Mouse (Mus musculus) left cerebral cortex, postnatal 36 days (tissue): ENCODE measurements around the gene 4930469K13Rik. TPM values are rescaled to one million over a fixed set of nuclear protein-coding genes. Genes with fewer than 3 reads are reported as not detected.

Experiments
- DNase-seq, 2 experiments: peaks; one replicate each; pipeline ENCODE4 v3.0.0; 2021 to 2022; ENCODE audit warnings: low spot score in 2 of 2, mixed read lengths in 1 of 2
- intact Hi-C: fragments of 180-260 bp; cut with DNase I; formaldehyde crosslinking; loops from one replicate; pipeline ENCODE4 v1.15.1; 2025
- total RNA-seq, 2 experiments: library from RNA; stranded (reverse); gene quantifications; 2 replicates each; pipeline ENCODE4 v1.2.3; 2021

The 4930469K13Rik gene
- total RNA-seq, 2 experiments from 2014 or later: not detected

GRCm38 (mm10) chr11:33951684-33952625 is 146.4 kb downstream of the 4930469K13Rik start:
- intact Hi-C loops: no loop called here

GRCm38 (mm10) chr11:33951155-33951554 is 147.2 kb downstream of the 4930469K13Rik start:
- intact Hi-C loops: no loop called here
- no peak for DNase-seq

More at GRCm38 (mm10) chr11:33951684-33952625, 146.4 kb downstream of the 4930469K13Rik start:
- DNase-seq: no peak

- DNase-seq: no peak
- intact Hi-C loops: loop anchor here (10.0 kb wide), 1 partner anchor 268 kb away; no protein-coding TSS in a partner anchor
Observed at GRCm38 (mm10) chr11:33946501-33946900, 151.9 kb downstream of the 4930469K13Rik start.

- intact Hi-C loops: loop anchor here (10.0 kb wide), 1 partner anchor 270 kb away; no protein-coding TSS in a partner anchor
Observed at GRCm38 (mm10) chr11:33944786-33945328, 153.5 kb downstream of the 4930469K13Rik start.

GRCm38 (mm10) chr11:33944067-33944785 is 154.1 kb downstream of the 4930469K13Rik start:
- intact Hi-C loops: loop anchor here (10.0 kb wide), 1 partner anchor 271 kb away; no protein-coding TSS in a partner anchor
- DNase-seq: no peak

More at GRCm38 (mm10) chr11:33944786-33945328, 153.5 kb downstream of the 4930469K13Rik start:
- DNase-seq: no peak

DNA sequence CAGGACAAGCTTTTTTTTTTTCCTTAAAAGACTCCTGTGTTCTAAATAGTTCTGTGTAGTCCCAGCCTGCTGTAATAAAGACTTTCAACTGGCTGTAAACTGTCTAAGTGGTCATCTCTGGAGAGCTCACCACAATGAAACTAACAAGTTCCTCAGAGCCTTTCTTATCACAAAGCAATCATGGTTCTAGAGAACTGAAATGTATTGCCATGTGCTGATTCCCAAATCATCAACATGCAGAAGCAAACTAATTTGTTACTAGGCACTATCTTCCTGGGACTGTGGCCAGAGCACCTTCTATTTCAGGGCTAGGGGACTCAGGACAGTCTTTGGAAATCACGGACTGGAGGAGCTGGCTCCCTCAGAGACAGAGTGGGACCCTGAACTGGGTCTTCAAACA is 154.8 kb downstream of the 4930469K13Rik start:
- no peak for DNase-seq
- intact Hi-C loops: loop anchor here (10.0 kb wide), 1 partner anchor 271 kb away; no protein-coding TSS in a partner anchor

DNA sequence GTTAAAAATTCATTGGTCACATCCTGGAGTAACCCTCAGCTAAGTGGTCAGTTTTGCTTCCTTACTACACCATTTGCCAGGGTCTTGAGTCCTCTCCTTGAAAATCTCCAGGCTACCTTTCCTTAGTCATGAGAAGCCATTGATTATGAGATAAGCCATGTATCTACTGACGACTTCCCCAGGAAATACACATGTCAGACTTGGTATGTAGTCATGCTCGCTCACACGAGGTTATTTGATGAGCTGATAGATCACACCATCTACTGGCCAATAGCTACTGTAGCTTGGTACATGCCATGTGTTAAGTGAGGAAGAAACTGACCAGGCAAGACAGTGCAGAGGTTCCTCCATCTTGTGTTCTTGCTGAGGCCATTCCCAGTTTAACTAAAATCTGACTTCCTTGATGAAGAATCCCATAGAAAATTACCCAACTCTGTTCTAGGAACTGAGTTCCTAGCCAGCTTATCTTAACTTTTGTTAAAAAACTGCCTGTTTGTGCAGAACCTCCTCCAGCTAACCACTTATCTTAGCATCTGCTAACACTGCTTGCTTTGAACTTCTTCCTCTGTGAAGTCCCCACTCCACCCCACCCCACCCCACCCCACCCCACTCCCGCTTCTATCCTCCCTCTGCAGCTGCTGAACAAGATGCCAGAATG is 158.8 kb downstream of the 4930469K13Rik start:
- no peak for DNase-seq
- intact Hi-C loops: loop anchor here (10.0 kb wide), 1 partner anchor 275 kb away; no protein-coding TSS in a partner anchor

DNA sequence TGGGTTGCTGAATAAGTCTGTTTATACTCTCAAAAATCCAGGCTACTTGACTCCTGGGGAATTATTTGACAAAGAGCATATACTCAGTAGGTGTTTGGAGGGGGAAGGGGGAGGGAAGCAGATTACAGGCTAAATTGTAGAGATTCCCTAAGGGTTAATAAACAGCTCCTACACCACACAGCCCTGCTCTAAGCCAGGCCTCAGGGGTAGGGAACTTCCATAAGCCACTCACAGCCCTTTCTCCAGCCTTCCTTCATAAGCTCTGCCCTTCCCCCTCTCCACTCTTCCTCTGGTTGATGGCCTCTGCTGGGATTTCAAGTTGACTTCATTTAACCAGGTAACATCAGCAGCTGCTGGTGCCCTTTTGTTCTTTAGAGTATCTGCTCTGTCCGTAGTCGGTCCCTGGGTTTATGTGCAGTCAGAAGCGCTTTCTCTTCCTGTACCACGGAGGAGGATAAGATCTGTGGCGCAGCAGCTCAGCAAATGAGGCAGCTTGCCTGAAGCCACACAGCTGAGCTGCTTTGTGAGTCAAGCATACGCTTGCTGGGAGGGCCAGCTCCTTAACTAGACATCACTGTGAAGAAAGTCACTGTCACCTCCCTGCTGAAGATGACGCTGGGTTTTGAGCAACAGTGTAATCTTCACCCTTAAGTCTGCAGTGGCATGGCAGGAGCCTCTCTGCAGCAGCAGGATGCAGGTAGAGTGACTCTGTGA is 159.6 kb downstream of the 4930469K13Rik start:
- no peak for DNase-seq

DNA sequence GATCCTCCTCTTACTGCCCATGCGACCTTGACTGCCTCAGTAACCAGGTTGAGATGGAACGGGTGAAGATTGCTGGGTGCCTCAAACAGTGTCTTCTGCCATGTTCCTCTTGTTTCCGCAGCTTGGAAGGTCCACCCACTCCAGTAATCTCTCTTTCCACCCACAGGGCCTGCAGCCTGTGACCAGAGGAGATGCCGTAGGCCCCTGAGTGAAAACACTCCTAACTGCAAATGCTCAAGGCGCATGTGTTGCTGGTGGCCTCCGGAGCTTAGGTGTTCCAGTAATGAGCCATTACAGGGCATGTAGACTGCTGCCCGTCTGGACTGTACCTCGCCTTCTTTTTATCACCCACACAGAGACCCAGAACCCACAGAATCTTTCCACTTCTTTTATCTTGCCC is 160.7 kb downstream of the 4930469K13Rik start:
- no peak for DNase-seq
- intact Hi-C loops: no loop called here

More for the DNA sequence above, 159.6 kb downstream of the 4930469K13Rik start:
- intact Hi-C loops: no loop called here

DNA sequence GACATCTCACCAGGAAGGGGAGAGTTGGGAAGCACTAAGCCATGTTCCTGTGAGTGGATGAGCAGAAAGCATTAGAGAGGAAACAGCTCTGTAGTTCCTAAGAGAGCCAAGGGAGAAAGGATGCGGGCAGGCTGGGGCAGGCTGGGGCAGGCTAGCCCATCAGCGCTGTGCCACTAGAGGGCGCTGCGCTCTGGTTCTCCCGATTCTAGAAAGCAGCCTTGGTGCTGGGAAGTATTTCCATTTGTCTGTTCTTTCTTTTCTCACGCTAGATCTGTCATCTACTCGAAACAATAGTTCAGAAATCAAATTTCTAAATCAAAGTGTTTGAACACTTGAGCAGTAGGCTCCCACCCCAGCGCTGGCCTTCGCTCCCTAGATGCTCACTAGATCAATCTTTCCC is 164.1 kb downstream of the 4930469K13Rik start:
- intact Hi-C loops: no loop called here

GRCm38 (mm10) chr11:33932386-33933111 is 165.8 kb downstream of the 4930469K13Rik start:
- intact Hi-C loops: no loop called here
- peak; percentile 24 to 26 for DNase-seq

More for the DNA sequence above, 164.1 kb downstream of the 4930469K13Rik start:
- DNase-seq: no peak

GRCm38 (mm10) chr11:33931836-33932385 is 166.4 kb downstream of the 4930469K13Rik start:
- DNase-seq: no peak
- intact Hi-C loops: no loop called here

GRCm38 (mm10) chr11:33929412-33929811 is 168.9 kb downstream of the 4930469K13Rik start:
- no peak for DNase-seq
- intact Hi-C loops: loop anchor here (5.0 kb wide), 1 partner anchor 78 kb away; no protein-coding TSS in a partner anchor

DNA sequence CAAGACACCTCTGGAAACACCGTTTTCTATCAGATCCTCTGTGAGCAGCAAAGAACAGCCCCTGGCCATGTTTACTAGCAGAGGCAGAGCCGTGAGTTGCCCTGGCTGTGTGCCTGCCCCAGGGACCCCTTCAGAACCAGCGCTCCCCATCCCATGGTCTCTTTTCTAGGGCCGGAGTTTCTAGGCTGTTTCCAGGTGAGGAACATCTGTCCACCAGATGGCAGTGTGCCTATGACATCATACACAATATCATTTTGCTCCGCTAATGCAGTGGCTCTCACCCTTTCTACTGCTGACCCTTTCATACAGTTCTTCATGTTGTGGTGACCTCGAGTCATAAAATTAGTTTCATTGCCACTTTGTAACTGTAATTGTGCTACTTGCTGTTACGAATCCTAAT is 169.7 kb downstream of the 4930469K13Rik start:
- intact Hi-C loops: loop anchor here (5.0 kb wide), 1 partner anchor 79 kb away; no protein-coding TSS in a partner anchor
- DNase-seq: no peak

GRCm38 (mm10) chr11:33927836-33928235 is 170.5 kb downstream of the 4930469K13Rik start:
- no peak for DNase-seq
- intact Hi-C loops: loop anchor here (5.0 kb wide), 1 partner anchor 79 kb away; no protein-coding TSS in a partner anchor

- intact Hi-C loops: loop anchor here (5.0 kb wide), 1 partner anchor 80 kb away; no protein-coding TSS in a partner anchor
- DNase-seq: no peak
Observed at GRCm38 (mm10) chr11:33927321-33927720, 171.0 kb downstream of the 4930469K13Rik start.

- intact Hi-C loops: loop anchor here (5.0 kb wide), 1 partner anchor 81 kb away; no protein-coding TSS in a partner anchor
- DNase-seq: no peak
Observed at GRCm38 (mm10) chr11:33926551-33926950, 171.8 kb downstream of the 4930469K13Rik start.
